Mouse (Mus musculus) embryonic facial prominence, embryonic 11.5 days (tissue): ENCODE data around the gene Coro1b. TPM values are rescaled to one million over a fixed set of nuclear protein-coding genes. Genes with fewer than 3 reads are reported as not detected.

ENCODE experiments used
- ATAC-seq: fragments of 200-750 bp; cut with Nextera tagmentation; replicated peaks from 2 replicates; pipeline ENCODE4 v1.8.0; 2017; ENCODE audit warnings: low read depth; ENCODE audit not compliant: insufficient number of reproducible peaks, low FRiP score, low TSS enrichment
- DNase-seq: peaks from one replicate; pipeline ENCODE4 v3.0.0-alpha.2; 2015; ENCODE audit warnings: low spot score
- H3K27ac ChIP-seq: fragments of 300-500 bp; sonication (generic); replicated peaks from 2 replicates; pipeline ENCODE4 v1.5.1; 2014; ENCODE audit warnings: mild to moderate bottlenecking, low read depth, low read length, control low read depth
- H3K27me3 ChIP-seq: fragments of 300-500 bp; sonication (generic); 2 replicates; pipeline ENCODE4 v1.6.1; 2014; ENCODE audit warnings: mild to moderate bottlenecking, low read length, moderate library complexity, mixed read lengths; ENCODE audit not compliant: control insufficient read depth, insufficient read depth
- H3K36me3 ChIP-seq: fragments of 300-500 bp; sonication (generic); replicated peaks from 2 replicates; pipeline ENCODE4 v1.6.1; 2014; ENCODE audit warnings: low read depth, mild to moderate bottlenecking, low read length, moderate library complexity, mixed read lengths; ENCODE audit not compliant: control insufficient read depth, insufficient read depth
- H3K4me1 ChIP-seq: fragments of 300-500 bp; sonication (generic); 2 replicates; pipeline ENCODE4 v1.6.1; 2014; ENCODE audit warnings: low read length, mixed read lengths; ENCODE audit not compliant: control insufficient read depth, insufficient read depth
- H3K4me2 ChIP-seq: fragments of 300-500 bp; sonication (generic); 2 replicates; pipeline ENCODE4 v1.6.1; 2014; ENCODE audit warnings: low read depth, mild to moderate bottlenecking, control low read depth, low read length, moderate library complexity
- H3K4me3 ChIP-seq: fragments of 300-500 bp; sonication (generic); 2 replicates; pipeline ENCODE4 v1.5.1; 2014; ENCODE audit warnings: low read depth, low read length, control low read depth
- H3K9ac ChIP-seq: fragments of 300-500 bp; sonication (generic); replicated peaks from 2 replicates; pipeline ENCODE4 v1.6.1; 2014; ENCODE audit warnings: mild to moderate bottlenecking, control low read depth, low read length
- H3K9me3 ChIP-seq: fragments of 300-500 bp; sonication (generic); replicated peaks from 2 replicates; pipeline ENCODE4 v1.6.1; 2016; ENCODE audit warnings: mild to moderate bottlenecking, low read length, inconsistent platforms, mixed read lengths; ENCODE audit not compliant: control insufficient read depth
- WGBS: fragments of 180-500 bp; shearing (Covaris S2); extraction: QIAGEN DNeasy Blood & Tissue Kit; methylation state at CpG from one replicate; pipeline ENCODE4 v1.1.7; 2014; 5-methylcytosine and 5-hydroxymethylcytosine counted together
- polyA plus RNA-seq: library from polyadenylated mRNA; unstranded; fragments of >200 nt; fragmentation: Nextera tagmentation; extraction: Ambion mirVana; gene quantifications from 2 replicates; pipeline ENCODE4 v1.2.1, GENCODE M21; 2014

Coro1b gene
- polyA plus RNA-seq, 1 experiment from 2014 or later = 108 TPM

GRCm38 (mm10) chr19:4203148-4203547 lies 54.7 kb downstream of the Coro1b start:
- 56% methylated on average over 3 of the region's 3 CpGs for WGBS
- no peak for ATAC-seq
- Histone ChIP-seq H3K4me2 (no peak overlapping the region), H3K27me3 (no peaks in the 10 kb centered on the region), H3K36me3 (no peaks in the 10 kb centered on the region; the same call in 1 of the 2 replicates), H3K9ac (no peak overlapping the region), H3K4me3 (no peak overlapping the region), H3K27ac (no peak overlapping the region), H3K4me1 (peaks cover 3% of the 10 kb centered on the region; the same call in 1 of the 2 replicates), H3K9me3 (no peaks in the 10 kb centered on the region)
- no peak for DNase-seq

Other genes with a start within 250 kb of the Coro1b start
- 16.3 and 21.8 TPM in 2 replicates for gene Tcirg1, start 241.5 kb upstream of the Coro1b start, polyA plus RNA-seq
- 248 and 267 TPM in 2 replicates for gene Ndufs8, start 235.8 kb upstream of the Coro1b start, polyA plus RNA-seq
- 0.49 and 1.00 TPM in 2 replicates for gene Aldh3b1, start 218.8 kb upstream of the Coro1b start, polyA plus RNA-seq
- gene Unc93b1, start 213.4 kb upstream of the Coro1b start, polyA plus RNA-seq = 6.0 and 6.3 TPM in 2 replicates
- gene Aldh3b3, start 190.0 kb upstream of the Coro1b start, polyA plus RNA-seq = not detected in 2 replicates
- gene Aldh3b2, start 176.3 kb upstream of the Coro1b start, polyA plus RNA-seq = 1.2 and 1.6 TPM in 2 replicates
- gene Acy3, start 162.0 kb upstream of the Coro1b start, polyA plus RNA-seq = 2.3 and 3.5 TPM in 2 replicates
- gene Tbx10, start 155.9 kb upstream of the Coro1b start, polyA plus RNA-seq = 0.26 TPM in 1 of 2 replicates, not detected in the other
- gene Nudt8, start 148.0 kb upstream of the Coro1b start, polyA plus RNA-seq = 24.2 and 26.6 TPM in 2 replicates
- 1.3 and 1.4 TPM in 2 replicates for gene Gm49405, start 148.0 kb upstream of the Coro1b start, polyA plus RNA-seq
- gene Doc2g, start 145.3 kb upstream of the Coro1b start, polyA plus RNA-seq = 2.2 TPM in 2 replicates
- 190 and 205 TPM in 2 replicates for gene Ndufv1, start 135.8 kb upstream of the Coro1b start, polyA plus RNA-seq
- 405 and 453 TPM in 2 replicates for gene Gstp1, start 110.6 kb upstream of the Coro1b start, polyA plus RNA-seq
- gene Gstp2, start 102.6 kb upstream of the Coro1b start, polyA plus RNA-seq = 2.2 and 2.3 TPM in 2 replicates
- not detected in 2 replicates for gene Gstp3, start 89.0 kb upstream of the Coro1b start, polyA plus RNA-seq
- not detected in 2 replicates for gene Cabp2, start 67.0 kb upstream of the Coro1b start, polyA plus RNA-seq
- gene Cdk2ap2, start 51.4 kb upstream of the Coro1b start, polyA plus RNA-seq = 58.6 and 69.0 TPM in 2 replicates
- 6.3 and 7.3 TPM in 2 replicates for gene Pitpnm1, start 48.6 kb upstream of the Coro1b start, polyA plus RNA-seq
- gene Aip, start 22.8 kb upstream of the Coro1b start, polyA plus RNA-seq = 68.3 and 85.1 TPM in 2 replicates
- not detected in 2 replicates for gene Gpr152, start 8.8 kb upstream of the Coro1b start, polyA plus RNA-seq
- gene Cabp4, start 4.6 kb upstream of the Coro1b start, polyA plus RNA-seq = not detected in 2 replicates
- gene Ptprcap, start 5.0 kb downstream of the Coro1b start, polyA plus RNA-seq = 0.64 and 1.3 TPM in 2 replicates
- gene Rps6kb2, start 14.7 kb downstream of the Coro1b start, polyA plus RNA-seq = 42.0 and 42.3 TPM in 2 replicates
- gene Carns1, start 26.9 kb downstream of the Coro1b start, polyA plus RNA-seq = 2.0 TPM in 2 replicates
- 0.96 and 1.4 TPM in 2 replicates for gene Tbc1d10c, start 42.7 kb downstream of the Coro1b start, polyA plus RNA-seq
- gene Ppp1ca, start 43.4 kb downstream of the Coro1b start, polyA plus RNA-seq = 955 and 1,002 TPM in 2 replicates
- gene Rad9a, start 53.0 kb downstream of the Coro1b start, polyA plus RNA-seq = 46.8 and 49.5 TPM in 2 replicates
- gene Clcf1, start 65.6 kb downstream of the Coro1b start, polyA plus RNA-seq = 4.6 and 5.0 TPM in 2 replicates
- gene AC109138.7, start 65.7 kb downstream of the Coro1b start, polyA plus RNA-seq = not detected in 2 replicates
- gene Pold4, start 83.3 kb downstream of the Coro1b start, polyA plus RNA-seq = 12.7 and 13.0 TPM in 2 replicates
- 2.7 and 4.8 TPM in 2 replicates for gene Ssh3, start 120.6 kb downstream of the Coro1b start, polyA plus RNA-seq
- gene Ankrd13d, start 134.5 kb downstream of the Coro1b start, polyA plus RNA-seq = 5.6 and 6.4 TPM in 2 replicates
- gene Grk2, start 157.6 kb downstream of the Coro1b start, polyA plus RNA-seq = 13.5 and 18.9 TPM in 2 replicates
- gene Kdm2a, start 249.7 kb downstream of the Coro1b start, polyA plus RNA-seq = 43.5 and 48.3 TPM in 2 replicates